Mouse (Mus musculus): Measurements from ENCODE around the gene Shisa2.
"Not testable (repeated sequence)": the region's sequence is repeated elsewhere in the genome, so short reads cannot be mapped to it uniquely, and the experiment has no call there.

Gene Shisa2

DNA sequence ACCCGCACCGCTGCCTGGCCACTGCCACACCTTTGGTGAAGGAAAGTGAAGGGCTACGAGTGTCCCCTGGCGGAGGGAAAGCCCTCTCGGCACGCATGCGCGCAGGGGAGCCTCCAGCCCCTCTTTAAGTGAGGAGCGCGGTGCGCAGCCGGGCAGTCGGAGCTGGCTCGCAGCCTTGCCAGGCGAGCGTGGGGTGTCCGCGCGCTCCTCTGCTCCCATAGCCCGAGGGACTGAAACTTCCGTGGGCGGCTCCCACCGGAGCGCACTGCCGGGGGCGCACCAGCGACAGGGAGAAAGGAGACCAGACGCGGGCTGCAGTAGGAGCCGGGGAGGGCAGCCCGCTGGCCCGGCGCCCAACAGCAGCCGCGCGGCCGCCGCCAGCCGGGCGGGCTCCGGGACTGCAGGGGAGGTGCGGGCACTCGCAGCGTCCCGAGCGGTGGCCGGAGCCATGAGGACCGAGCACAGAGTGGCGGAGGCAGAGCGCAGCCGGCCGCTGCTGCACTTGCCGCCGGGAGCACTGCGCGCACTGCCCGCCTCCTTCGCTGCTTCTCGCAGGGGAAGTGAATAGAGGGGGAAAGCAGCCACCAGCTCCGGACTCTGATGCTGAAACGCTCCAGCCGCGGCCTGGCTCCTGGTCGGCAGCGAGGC is at the start of gene Shisa2:
Shisa2 (plus strand) TSS at position 151 of the 648 bp plus-strand sequence.
- peak; percentile 52 to 64 for DNase-seq

DNA sequence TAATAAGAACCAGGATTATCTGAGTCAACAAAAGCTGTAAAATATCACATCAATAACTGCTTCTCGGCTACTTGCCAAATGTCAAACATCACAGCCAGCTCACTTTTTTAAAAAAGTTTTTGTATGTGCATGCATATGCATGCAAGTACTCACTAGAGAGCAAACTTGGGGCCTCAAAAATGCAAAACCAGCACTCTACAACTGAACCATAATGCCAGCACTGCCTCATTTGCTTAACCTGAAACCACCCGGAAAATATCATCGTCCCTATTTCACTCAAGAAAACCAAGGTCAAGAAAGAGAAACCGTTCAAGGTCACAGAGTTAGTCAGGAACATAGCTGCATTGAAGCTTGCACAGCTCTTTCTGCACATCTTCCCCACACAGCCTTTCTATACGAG is 48.7 kb upstream of the Shisa2 start:
- no peak for DNase-seq

DNA sequence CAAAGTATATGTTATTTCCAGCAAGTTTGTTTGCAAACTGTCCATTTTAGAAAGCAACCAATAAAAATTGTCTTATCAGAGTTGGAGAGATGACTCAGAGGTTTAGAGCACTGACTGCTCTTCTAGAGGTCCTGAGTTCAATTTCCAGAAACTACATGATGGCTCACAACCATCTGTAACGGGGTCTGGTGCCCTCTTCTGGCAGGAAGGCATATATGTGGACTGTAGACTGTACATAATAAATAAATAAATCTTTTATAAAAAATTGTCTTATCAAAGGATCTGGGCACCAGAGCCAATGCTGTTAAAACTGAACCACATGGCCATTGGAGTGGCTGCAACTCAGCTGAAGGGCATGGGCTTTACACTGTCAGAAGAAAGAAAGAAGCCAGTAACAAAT is 34.5 kb upstream of the Shisa2 start:
- DNase-seq = peak in 1 of 2 experiments; percentile 12

DNA sequence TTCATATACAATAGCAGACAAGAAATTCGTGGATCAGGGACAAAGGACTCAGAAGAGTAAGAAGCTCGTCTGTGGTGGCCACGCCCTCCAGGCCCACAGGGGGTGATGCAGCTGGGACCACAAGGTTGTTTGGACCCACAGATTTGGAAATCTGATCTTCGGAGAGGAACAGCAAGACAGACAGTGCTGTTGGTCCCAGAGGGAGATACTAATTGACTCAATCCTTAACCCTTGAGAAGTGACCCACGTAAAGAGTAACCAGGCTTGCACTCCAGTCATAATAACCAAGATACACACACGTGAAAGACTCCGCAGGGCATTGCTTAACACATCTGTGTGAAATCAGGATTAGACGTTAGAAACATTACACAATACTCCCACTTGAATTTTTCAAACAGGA is 33.2 kb upstream of the Shisa2 start:
- no peak for DNase-seq

DNA sequence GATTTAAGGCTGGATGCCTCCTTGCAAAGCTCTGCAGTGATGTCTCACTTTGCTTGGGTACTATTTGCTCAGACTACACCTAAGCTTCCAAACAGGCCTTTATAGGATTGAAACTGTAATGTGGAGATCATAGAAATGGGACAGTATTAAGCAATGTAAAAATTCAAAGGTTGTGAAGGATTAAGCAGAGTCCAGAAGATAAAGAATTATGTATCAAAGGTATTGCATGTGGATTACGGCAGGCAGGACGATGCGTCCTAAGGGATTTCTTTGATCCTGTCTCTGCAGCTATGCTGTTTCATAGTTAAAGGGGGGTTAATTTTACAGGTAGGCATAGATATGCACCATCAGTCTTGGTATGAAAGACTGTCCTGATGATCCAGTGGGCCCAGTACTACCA is 32.5 kb upstream of the Shisa2 start:
- DNase-seq = no peak

DNA sequence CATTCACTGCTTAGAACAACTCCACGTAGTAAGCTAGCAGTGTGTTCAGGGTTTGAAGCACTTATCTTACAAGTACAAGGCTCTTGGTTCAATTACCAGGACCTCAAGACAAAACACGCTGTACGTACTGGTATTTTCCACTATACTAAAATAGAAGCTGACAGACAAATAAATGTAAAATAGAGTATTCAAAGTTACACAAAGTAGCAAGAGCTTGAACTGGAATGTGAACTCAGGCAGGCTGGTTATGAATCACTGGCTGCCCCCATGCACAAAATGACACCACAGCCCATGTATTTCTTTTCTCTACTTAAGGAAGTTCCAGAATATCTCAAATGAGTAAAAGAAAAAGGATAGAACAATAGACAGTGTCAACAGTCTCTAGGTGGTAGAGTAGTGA is 30.1 kb upstream of the Shisa2 start:
- DNase-seq = no peak

DNA sequence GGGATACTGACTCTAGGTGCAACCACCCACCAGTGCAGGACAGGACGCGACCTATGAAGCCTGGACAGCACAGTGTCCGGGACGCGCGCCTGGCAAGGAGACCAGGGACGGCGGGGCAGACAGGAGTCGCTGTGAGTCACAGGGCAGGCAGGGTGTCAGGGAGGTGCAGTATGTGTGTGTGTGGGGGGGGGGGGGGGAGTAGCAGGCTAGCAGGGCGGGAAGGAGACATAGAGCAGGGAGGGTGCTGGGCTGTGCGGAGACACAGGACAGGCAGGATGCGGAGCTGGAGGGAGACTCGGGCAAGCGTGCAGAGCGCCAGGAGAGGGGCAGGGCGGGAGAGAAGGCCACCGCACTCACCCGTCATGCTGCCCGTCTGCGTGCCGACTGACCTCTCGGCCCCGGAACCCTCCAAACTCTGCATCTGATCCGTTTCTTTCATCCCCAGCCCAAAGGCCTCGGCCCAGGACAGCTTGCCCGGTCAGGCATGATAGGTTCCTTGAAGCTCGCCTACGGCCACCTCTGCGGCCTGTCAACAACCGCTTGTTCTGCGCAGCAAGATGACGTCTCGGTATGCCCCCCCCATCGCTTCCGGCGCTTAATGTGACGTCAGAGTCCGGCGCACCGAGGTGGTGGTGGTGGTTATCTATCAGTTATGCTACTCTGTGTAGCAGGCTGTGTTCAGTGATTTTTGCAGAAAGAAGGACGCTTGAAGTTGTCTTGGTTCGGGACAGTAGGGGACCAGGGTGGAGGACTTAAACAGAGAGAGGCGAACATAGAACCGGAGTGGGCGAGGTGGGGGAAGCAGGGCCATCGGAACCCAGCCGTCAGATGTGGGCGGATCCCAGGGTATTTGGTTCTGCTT is 27.5 kb upstream of the Shisa2 start, which contains the start of gene Cdadc1:
Cdadc1 (minus strand) TSS at position 562 of the 862 bp plus-strand sequence.
- DNase-seq = peak; percentile 94 to 96

DNA sequence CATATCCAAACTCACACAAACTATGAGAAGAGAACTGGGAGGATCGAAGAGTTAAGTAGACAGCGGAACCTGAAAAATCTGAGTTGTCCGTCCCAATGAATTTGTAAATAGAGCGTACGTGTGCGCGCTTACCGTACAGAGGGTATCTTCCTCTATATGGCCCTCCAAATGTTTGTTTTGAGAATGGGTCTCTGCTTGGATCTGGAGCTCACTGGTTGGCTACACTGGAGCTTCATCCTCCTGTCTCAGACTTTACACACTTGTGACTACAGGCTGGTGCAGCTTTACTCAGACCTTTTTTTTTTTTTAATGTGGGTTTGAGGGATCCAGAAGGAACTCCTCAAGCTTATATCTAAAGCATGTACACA is 26.9 kb upstream of the Shisa2 start:
- DNase-seq = no peak

DNA sequence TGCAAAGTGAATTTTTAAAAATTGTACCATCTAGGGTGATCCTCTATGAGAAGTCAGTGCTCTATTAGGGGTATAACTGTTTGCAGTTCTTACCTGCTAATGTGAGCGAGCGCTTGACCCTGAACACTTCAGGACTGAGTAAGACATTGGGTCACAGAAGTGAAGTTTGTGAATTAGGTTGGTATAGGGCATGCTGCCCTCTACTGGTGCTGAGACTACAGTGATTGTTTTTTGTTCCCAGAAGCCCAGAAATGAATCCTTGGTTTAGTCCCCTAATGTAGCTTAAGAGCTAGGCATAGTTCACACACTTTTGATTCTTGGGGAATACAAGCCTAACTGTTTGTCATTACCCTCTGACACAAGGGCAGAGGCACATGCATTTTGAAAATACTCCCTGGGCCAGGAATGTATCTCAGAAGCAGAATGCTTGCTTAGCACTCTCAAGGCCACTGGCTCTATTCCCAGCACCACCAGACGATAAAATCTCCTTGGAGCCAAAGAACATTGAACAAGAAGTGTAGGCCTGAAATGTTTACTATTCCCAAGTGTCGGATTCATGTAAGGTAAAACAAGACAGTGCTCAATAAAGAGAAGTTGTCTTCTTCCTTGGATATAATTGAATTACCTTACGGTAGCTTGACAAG is 21.0 kb upstream of the Shisa2 start:
- peak in 1 of 2 experiments; percentile 16 for DNase-seq

DNA sequence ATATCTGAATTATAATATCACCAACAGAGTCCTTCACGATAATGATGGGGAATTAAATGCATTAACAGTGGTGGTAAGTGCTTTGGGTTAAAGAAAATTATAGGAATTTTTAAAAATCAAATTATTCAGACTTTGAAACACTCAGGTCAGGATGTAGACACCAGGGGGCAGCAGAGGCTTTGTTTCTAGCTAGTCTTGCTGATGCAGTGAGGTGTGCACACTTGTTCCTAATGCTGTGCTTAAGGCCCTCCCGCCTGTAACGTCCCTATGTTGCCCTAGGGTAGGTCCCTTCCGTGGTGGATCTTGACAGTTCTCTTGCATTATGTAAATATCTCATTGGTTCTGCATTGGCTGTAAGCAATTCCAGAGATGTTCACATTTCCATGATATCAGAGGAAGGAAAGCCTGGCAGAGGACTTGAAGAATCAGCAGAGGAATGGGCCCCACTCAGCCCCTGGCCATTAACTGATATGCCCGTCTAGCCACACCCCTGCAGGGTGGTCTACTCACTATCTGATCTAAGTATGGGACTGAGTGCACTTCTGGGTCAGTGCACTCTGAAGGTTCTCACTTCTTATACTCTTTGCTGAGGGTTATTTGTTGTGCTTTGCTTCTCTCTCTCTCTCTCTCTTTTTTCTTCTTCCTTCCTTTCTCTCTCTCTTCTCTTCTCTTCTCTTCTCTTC is 19.3 kb upstream of the Shisa2 start:
- peak; percentile 37 to 46 for DNase-seq

DNA sequence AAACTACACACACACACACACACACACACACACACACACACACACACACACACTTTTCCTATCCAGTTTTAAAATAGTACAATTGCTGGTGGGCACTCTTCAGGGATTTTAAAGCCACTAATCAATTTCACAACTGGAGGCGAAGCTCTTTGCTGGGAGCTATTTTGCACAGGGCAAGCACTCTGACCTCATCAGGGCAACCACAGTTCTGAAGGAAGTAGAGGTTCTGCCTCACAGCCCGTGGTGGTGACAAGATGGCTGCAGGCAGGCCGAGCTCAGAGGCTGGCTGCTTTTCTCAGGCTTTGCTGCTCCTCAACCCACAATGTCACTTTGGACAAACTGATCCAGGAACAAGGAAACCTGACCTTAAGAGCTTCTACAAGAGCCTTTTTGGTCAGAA is 18.1 kb upstream of the Shisa2 start:
- no peak for DNase-seq

DNA sequence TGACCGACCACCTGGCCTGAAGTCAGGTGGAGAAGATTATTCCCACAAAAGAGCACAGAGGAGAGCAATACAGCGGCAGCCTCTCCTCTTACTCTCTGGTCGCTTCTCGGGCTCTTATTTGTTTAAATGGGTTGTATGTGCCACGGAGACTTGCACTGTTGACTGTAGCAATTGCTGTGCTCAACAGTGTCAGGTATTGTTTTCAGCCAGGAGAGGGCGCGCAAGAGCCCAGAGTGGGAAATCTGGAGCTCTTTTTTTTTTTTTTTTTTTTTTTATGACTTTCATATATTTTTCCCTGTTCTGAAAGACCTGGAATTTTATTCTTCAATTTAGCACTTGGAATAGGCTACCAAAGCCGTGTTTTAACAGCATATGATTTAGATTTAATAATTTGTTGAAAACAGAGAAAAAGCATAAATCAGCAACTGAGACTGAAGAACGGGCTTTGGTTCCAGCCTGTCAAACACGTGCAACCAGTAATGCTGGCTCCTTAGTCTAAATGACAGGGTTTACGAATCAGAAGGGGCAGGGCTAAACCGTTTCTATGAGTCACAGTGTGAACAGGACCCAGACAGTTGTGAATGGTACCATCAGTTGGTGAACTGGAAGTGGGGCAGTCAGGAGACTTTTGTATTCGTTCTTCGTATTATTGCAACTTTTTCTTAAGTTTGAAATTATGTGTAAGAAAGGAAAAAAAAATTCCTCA is 12.0 kb upstream of the Shisa2 start:
- peak; percentile 21 to 38 for DNase-seq

DNA sequence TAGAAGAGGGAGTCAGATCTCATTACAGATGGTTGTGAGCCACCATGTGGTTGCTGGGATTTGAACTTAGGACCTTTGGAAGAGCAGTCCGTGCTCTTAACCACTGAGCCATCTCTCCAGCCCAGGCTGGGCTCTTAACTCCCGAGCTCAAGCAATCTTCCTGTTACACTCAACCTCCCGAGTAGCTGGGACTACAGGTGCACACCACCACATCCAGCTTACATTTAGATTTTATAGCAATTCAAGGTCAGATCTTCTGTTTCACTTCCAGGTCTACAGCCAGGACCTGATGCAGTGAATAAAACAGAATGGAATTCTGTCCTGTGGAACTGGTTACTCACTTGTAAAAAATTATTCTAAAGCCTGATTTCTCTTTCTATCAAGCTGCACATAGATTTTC is 11.0 kb upstream of the Shisa2 start:
- DNase-seq = not testable (repeated sequence)

DNA sequence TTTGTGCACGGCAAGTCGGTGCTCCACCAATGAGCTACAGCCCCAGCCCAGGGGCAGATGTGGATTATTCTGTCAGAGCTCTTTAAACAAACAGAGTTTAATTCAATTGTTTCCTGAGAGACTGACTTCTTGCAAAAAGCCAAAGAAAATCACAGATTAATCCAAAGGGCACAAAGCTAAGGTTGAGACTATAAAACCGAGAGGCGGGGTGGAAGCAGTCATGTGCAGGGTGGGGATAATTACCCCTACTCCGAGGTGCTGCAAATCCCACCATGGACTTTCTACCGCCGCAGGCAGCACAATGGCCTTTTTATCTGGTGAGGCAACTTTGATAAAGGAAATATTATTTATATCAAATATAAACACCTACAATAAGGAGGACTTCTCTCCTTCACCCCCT is 8.3 kb upstream of the Shisa2 start:
- no peak for DNase-seq

DNA sequence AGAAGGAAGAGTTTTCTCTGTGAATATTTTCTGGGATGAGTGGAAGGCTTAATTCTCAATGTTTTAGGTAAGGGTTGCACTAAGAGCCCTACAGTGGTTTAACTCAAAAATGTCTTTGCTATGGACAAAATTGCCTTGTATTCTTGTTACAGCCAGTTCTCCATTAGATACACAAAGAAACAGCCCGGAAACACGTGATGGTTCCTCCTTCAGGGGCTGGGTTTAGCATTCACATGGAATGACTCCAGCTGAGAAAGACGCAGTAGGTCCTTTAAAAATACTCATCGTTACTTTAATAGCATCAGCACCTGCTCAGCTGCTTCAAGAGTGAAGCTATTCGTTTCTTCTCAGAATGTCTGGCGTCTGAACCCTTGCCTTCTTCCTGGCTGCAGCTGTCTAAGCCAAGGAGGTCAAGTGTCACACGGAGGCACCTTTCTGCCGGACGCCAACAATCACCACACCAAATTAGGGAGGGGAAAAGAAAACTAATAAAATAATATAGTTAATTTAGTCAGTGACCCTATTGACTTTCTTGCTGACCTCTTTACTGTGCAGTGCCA is 702 bp upstream of the Shisa2 start:
- DNase-seq = no peak

DNA sequence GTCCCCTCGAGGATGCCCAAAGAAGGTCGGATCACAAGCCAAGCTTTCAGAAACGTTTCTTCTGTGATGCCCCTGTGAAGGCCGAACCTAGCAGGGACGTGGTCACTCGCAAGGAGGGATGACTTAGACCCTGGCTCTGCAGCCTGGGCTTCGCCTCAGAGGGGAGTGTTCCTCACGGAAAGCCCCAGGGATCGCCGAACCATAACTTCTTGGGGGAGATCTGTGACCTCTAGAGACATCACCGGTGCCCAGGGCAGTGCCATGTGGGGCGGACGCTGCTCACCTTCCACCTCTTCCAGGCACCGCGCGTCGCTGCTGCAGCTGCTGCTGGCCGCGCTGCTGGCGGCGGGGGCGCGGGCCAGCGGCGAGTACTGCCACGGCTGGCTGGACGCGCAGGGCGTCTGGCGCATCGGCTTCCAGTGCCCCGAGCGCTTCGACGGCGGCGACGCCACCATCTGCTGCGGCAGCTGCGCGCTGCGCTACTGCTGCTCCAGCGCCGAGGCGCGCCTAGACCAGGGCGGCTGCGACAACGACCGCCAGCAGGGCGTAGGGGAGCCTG is 777 bp downstream of the Shisa2 start:
- no peak for DNase-seq

DNA sequence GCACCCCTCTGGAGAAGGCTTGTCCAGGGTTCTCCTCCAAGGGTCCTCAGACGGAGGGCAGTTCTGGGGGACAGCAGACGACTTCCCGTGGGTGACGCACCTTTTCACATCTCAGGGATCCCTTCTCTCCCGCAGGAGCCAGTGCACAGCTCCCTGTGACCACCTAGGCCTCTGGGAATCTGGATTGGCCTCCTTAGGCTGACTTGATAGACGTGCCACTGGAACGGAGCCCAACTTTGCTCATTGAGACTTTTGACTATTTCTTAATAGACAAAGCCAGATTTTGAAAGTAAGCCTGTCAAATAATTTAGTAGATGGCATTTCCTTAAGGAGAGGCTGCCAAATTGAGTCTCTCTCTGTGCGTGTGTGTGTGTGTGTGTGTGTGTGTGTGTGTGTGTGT is 1.6 kb downstream of the Shisa2 start:
- DNase-seq = peak in 1 of 2 experiments; percentile 14

DNA sequence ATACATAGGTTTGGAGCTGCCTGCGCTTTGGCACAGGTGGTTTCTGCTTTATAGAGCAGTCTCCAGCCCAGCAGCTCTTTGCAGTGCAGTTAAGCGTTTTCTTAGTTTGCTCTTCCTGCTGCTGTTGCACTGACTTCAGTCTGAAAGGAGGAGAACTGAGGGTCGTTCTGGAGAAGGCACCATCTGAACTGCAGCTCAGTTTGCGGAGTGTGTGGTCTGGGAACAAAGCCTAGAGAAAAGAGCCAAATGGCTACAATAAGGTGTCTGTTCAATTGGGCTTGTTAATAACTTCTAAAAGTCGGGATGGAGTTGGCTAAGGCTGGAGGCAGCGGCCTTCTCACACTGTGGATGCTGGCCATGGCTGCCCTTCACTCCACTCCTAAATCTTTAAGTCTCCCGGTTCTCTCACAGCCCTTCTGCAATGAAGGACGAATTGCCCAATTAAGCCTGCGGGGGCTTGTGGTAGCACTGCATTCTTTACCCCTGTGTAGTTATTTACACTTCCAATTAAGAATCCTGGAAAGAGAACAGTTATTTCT is 2.1 kb downstream of the Shisa2 start:
- no peak for DNase-seq

DNA sequence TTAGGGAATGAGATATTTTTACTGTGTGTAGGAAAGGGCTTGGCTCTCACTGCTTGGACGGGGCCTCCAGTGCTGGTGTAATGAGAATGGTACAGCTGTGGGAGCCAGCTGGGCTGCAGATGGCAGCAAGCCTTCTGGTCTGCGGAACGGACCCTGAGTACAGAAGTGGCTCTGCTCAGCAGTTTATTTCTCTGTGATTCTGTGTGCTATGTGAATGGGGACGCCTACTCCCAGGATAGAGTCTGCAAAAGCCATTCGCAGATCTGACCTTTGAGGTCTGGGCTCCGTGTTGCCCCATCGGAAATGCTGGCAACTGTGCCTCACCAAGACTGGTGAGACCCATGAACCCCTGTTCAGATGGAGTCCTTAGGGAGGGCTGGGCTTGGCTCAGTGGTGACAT is 2.7 kb downstream of the Shisa2 start:
- peak in 1 of 2 experiments; percentile 28 for DNase-seq

DNA sequence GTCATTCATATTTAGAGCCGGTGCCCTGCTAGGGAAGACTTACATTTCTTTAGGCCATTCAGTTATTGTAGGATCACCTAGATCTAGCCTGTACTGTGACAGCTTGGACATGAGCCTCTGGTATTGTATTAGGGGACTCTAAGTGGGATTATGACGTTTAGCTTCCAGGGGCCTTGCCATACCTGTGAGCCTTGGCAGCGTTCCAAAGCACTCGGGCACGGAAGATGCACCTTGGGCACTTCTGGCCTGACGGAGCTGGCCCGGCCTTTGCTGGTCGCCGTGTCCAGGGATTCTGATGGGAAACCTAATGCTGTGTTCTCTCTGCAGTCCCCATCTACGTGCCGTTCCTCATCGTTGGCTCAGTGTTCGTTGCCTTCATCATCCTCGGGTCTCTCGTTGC is 4.2 kb downstream of the Shisa2 start:
- no peak for DNase-seq

DNA sequence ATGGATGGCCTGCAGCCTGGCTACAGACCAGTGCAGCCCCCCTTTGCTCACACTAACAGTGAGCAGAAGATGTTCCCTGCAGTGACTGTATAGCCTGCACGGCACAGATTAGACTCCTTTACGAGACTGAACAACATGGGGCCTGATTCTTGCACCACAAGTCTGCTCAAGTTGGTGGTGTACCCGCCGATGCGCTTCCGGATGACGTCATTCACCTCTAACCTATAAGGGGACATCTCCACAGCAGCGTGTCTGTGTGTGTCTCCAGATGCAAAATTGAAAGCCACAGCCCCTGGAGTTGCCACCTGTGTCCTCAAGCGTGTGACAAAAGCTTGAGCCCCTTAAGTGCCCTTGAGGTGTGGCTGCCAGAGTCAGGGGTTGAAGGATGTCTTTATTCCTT is 5.0 kb downstream of the Shisa2 start:
- no peak for DNase-seq

DNA sequence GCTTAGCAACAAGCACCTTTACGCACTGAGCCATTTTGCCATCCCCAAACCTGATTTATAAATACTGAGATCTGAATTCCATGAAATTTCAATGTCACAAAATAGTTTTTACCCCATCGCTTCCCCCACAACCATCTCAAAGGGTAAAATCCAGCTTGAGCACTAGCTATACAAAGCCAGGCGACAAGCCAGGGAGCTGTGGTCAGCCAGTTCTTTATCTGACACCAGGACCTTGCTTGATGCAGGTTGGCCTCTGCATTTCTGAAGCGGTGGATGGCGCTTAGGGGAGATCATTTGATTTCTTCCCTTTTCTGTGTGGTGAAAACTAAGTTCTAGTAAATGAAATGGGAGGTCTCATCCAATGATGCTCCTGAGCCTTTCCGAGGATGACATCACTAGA is 7.0 kb downstream of the Shisa2 start:
- no peak for DNase-seq
